Mouse (Mus musculus) stomach, adult 2 months (tissue): ENCODE data around the gene Obp1a. TPM values are rescaled to one million over a fixed set of nuclear protein-coding genes. Genes with fewer than 3 reads are reported as not detected.

Experiments
- polyA plus RNA-seq: library from polyadenylated mRNA; depleted of rRNA; stranded (reverse); fragments of >200 nt; gene quantifications from 2 replicates; pipeline ENCODE4 v1.2.3, GENCODE M21; 2012; rRNA removed

Obp1a gene
- polyA plus RNA-seq, result not detected in 2 replicates

GRCm38 (mm10) chrX:78091274-78091673 is at the start of gene Obp1a:
TSS of gene Obp1a (minus strand) at chrX:78091374.

DNA sequence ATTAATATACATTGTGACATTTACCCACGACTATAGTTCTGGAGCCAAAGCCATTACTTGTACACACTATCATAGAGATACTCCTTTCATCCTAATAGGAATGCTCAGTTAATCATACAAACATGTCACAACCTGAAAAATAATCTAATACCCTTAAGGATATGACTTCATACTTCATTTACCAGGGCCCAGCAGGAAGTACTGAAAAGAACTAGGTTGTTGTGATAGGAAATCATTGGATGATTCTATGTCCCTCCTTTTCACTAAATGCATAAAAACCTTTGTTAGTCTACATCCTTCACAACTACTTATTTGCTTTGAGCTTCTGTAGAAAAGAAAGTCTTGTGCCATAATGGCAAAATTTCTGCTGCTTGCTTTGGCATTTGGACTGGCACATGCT is 34.0 kb upstream of the Obp1a start, which contains the start of gene Gm5938:
Gm5938 (plus strand) TSS at position 301 of the 400 bp plus-strand sequence.

Other genes starting within 250 kb of the Obp1a start
- not detected in 2 replicates for gene Pbsn, start 237.8 kb downstream of the Obp1a start, polyA plus RNA-seq
- not detected in 2 replicates for gene Gm14744, start 226.6 kb downstream of the Obp1a start, polyA plus RNA-seq
- not detected in 2 replicates for gene 5430402E10Rik, start 166.3 kb downstream of the Obp1a start, polyA plus RNA-seq
- gene Gm5938, start 34.1 kb upstream of the Obp1a start, polyA plus RNA-seq, result not detected in 2 replicates
- gene Obp1b, start 95.4 kb upstream of the Obp1a start, polyA plus RNA-seq, result not detected in 2 replicates
- not detected in 2 replicates for gene Gm14743, start 154.5 kb upstream of the Obp1a start, polyA plus RNA-seq